Mouse (Mus musculus) hindbrain, postnatal 0 days (tissue): ENCODE results near the gene Rasa3. TPM values are rescaled to one million over a fixed set of nuclear protein-coding genes. Genes with fewer than 3 reads are reported as not detected.

Source experiments
- ATAC-seq: fragments of 200-750 bp; cut with Nextera tagmentation; 2 replicates; pipeline ENCODE4 v1.8.0; 2017; ENCODE audit warnings: mild to moderate bottlenecking, moderate TSS enrichment, moderate library complexity
- DNase-seq: peaks from one replicate; pipeline ENCODE4 v3.0.0-alpha.2; 2015; ENCODE audit warnings: low spot score
- H3K27ac ChIP-seq: fragments of 300-500 bp; sonication (generic); 2 replicates; pipeline ENCODE4 v1.5.1; 2014; ENCODE audit warnings: mild to moderate bottlenecking
- H3K27me3 ChIP-seq: fragments of 300-500 bp; sonication (generic); 2 replicates; pipeline ENCODE4 v1.6.1; 2014; ENCODE audit warnings: low read length, mixed read lengths; ENCODE audit not compliant: insufficient read depth
- H3K36me3 ChIP-seq: fragments of 300-500 bp; sonication (generic); 2 replicates; pipeline ENCODE4 v1.6.1; 2014; ENCODE audit warnings: low read length, mixed read lengths; ENCODE audit not compliant: insufficient read depth
- H3K4me1 ChIP-seq: fragments of 300-500 bp; sonication (generic); 2 replicates; pipeline ENCODE4 v1.6.1; 2014; ENCODE audit warnings: antibody characterized with exemption, low read length, mixed read lengths; ENCODE audit not compliant: insufficient read depth
- H3K4me2 ChIP-seq: fragments of 300-500 bp; sonication (generic); 2 replicates; pipeline ENCODE4 v1.6.1; 2014; ENCODE audit warnings: low read depth, mild to moderate bottlenecking, low read length, moderate library complexity, mixed read lengths
- H3K4me3 ChIP-seq: fragments of 300-500 bp; sonication (generic); 2 replicates; pipeline ENCODE4 v1.5.1; 2014; ENCODE audit warnings: low read length
- H3K9ac ChIP-seq: fragments of 300-500 bp; sonication (generic); replicated peaks from 2 replicates; pipeline ENCODE4 v1.6.1; 2014; ENCODE audit warnings: mild to moderate bottlenecking, low read length, moderate library complexity, mixed read lengths
- H3K9me3 ChIP-seq: fragments of 300-500 bp; sonication (generic); 2 replicates; pipeline ENCODE4 v1.6.1; 2016; ENCODE audit warnings: low read length, mixed read lengths
- CTCF ChIP-seq: IDR thresholded peaks from 2 replicates; pipeline ENCODE4 v1.5.1; 2016; ENCODE audit warnings: antibody characterized with exemption, control low read depth, low read depth
- WGBS: fragments of 180-500 bp; shearing (Covaris S2); extraction: QIAGEN DNeasy Blood & Tissue Kit; methylation state at CpG from one replicate; pipeline ENCODE4 v1.1.7; 2014; 5-methylcytosine and 5-hydroxymethylcytosine counted together
- polyA plus RNA-seq: library from polyadenylated mRNA; unstranded; fragments of >200 nt; fragmentation: Nextera tagmentation; extraction: Ambion mirVana; gene quantifications from 2 replicates; pipeline ENCODE4 v1.2.1, GENCODE M21; 2015
- total RNA-seq: library from RNA; depleted of rRNA; stranded (reverse); fragments of >200 nt; gene quantifications from 2 replicates; pipeline ENCODE4 v1.2.3, GENCODE M21; 2014

Rasa3 gene
- total and polyA plus RNA-seq, 2 experiments from 2014 or later, result 29.4 to 85.2 TPM

- no peak overlapping the region for H3K4me3 ChIP-seq
- WGBS, result 94% methylated on average over 10 of the region's 10 CpGs
- H3K9me3 ChIP-seq, result no peaks in the 10 kb centered on the region
- H3K4me2 ChIP-seq, result no peak overlapping the region
- no peaks in the 10 kb centered on the region for H3K27me3 ChIP-seq
- TF ChIP-seq CTCF, result no peak
- no peak overlapping the region for H3K9ac ChIP-seq
- H3K36me3 ChIP-seq, result no peaks in the 10 kb centered on the region
- H3K27ac ChIP-seq, result no peak overlapping the region
- ATAC-seq (no peak), DNase-seq (no peak)
- peaks cover 7% of the 10 kb centered on the region; the same call in 1 of the 2 replicates for H3K4me1 ChIP-seq
Observed at GRCm38 (mm10) chr8:13695203-13695867, 17.9 kb upstream of the Rasa3 start.

GRCm38 (mm10) chr8:13694735-13695134 is 17.3 kb upstream of the Rasa3 start:
- 60% methylated on average over 12 of the region's 12 CpGs for WGBS
- TF ChIP-seq CTCF, result no peak
- H3K27me3 ChIP-seq, result no peaks in the 10 kb centered on the region
- no peaks in the 10 kb centered on the region for H3K9me3 ChIP-seq
- no peak overlapping the region for H3K4me3 ChIP-seq
- H3K27ac ChIP-seq, result no peak overlapping the region
- ATAC-seq (no peak), DNase-seq (no peak)
- H3K4me2 ChIP-seq, result no peak overlapping the region
- H3K36me3 ChIP-seq, result no peaks in the 10 kb centered on the region
- H3K9ac ChIP-seq, result no peak overlapping the region
- H3K4me1 ChIP-seq, result peaks cover 7% of the 10 kb centered on the region; the same call in 1 of the 2 replicates

GRCm38 (mm10) chr8:13692302-13693066 is 15.1 kb upstream of the Rasa3 start:
- peaks cover 7% of the 10 kb centered on the region; the same call in 1 of the 2 replicates for H3K4me1 ChIP-seq
- H3K27ac ChIP-seq, result peak overlapping the region; percentile 85
- no peaks in the 10 kb centered on the region for H3K36me3 ChIP-seq
- DNase-seq (peak; percentile 80), ATAC-seq (peak; percentile 87)
- no peaks in the 10 kb centered on the region for H3K27me3 ChIP-seq
- H3K4me2 ChIP-seq, result no peak overlapping the region
- no peaks in the 10 kb centered on the region for H3K9me3 ChIP-seq
- H3K9ac ChIP-seq, result no peak overlapping the region
- no peak overlapping the region for H3K4me3 ChIP-seq
- TF ChIP-seq CTCF, result no peak
- 30% methylated on average over 10 of the region's 10 CpGs for WGBS

- no peak overlapping the region for H3K27ac ChIP-seq
- peaks cover 7% of the 10 kb centered on the region; the same call in 1 of the 2 replicates for H3K4me1 ChIP-seq
- no peaks in the 10 kb centered on the region for H3K36me3 ChIP-seq
- no peak for ATAC-seq
- no peak for TF ChIP-seq CTCF
- H3K27me3 ChIP-seq, result no peaks in the 10 kb centered on the region
- 93% methylated on average over 5 of the region's 5 CpGs for WGBS
- no peaks in the 10 kb centered on the region for H3K9me3 ChIP-seq
- H3K9ac ChIP-seq, result no peak overlapping the region
- no peak for DNase-seq
- no peak overlapping the region for H3K4me3 ChIP-seq
- H3K4me2 ChIP-seq, result no peak overlapping the region
Observed at GRCm38 (mm10) chr8:13689331-13689730, 11.9 kb upstream of the Rasa3 start.

- no peak for TF ChIP-seq CTCF
- DNase-seq, result no peak
- H3K4me1 ChIP-seq, result peaks cover 7% of the 10 kb centered on the region; the same call in 1 of the 2 replicates
- H3K27me3 ChIP-seq, result no peaks in the 10 kb centered on the region
- H3K4me3 ChIP-seq, result no peak overlapping the region
- no peaks in the 10 kb centered on the region for H3K9me3 ChIP-seq
- H3K9ac ChIP-seq, result no peak overlapping the region
- ATAC-seq, result no peak
- WGBS, result 51% methylated on average over 6 of the region's 6 CpGs
- no peaks in the 10 kb centered on the region for H3K36me3 ChIP-seq
- H3K27ac ChIP-seq, result no peak overlapping the region; the same call in 1 of the 2 replicates
- no peak overlapping the region for H3K4me2 ChIP-seq
Observed at GRCm38 (mm10) chr8:13688461-13688860, 11.1 kb upstream of the Rasa3 start.

GRCm38 (mm10) chr8:13687941-13688340 is 10.5 kb upstream of the Rasa3 start:
- TF ChIP-seq CTCF, result peak; percentile 19; the same call in 1 of the 2 replicates
- Histone ChIP-seq H3K36me3 (no peaks in the 10 kb centered on the region), H3K4me2 (no peak overlapping the region), H3K4me1 (peaks cover 6% of the 10 kb centered on the region; the same call in 1 of the 2 replicates), H3K9ac (no peak overlapping the region), H3K27me3 (no peaks in the 10 kb centered on the region), H3K9me3 (no peaks in the 10 kb centered on the region), H3K4me3 (no peak overlapping the region), H3K27ac (no peak overlapping the region; the same call in 1 of the 2 replicates)
- WGBS, result 72% methylated on average over 4 of the region's 4 CpGs
- DNase-seq (no peak), ATAC-seq (no peak)
